Mouse (Mus musculus): Measurements from ENCODE around the gene Tal1. TPM values are rescaled to one million over a fixed set of nuclear protein-coding genes. Genes with fewer than 3 reads are reported as not detected.

Gene Tal1
- polyA plus RNA-seq, 1 experiment from 2014 or later, result 2.2 TPM

DNA sequence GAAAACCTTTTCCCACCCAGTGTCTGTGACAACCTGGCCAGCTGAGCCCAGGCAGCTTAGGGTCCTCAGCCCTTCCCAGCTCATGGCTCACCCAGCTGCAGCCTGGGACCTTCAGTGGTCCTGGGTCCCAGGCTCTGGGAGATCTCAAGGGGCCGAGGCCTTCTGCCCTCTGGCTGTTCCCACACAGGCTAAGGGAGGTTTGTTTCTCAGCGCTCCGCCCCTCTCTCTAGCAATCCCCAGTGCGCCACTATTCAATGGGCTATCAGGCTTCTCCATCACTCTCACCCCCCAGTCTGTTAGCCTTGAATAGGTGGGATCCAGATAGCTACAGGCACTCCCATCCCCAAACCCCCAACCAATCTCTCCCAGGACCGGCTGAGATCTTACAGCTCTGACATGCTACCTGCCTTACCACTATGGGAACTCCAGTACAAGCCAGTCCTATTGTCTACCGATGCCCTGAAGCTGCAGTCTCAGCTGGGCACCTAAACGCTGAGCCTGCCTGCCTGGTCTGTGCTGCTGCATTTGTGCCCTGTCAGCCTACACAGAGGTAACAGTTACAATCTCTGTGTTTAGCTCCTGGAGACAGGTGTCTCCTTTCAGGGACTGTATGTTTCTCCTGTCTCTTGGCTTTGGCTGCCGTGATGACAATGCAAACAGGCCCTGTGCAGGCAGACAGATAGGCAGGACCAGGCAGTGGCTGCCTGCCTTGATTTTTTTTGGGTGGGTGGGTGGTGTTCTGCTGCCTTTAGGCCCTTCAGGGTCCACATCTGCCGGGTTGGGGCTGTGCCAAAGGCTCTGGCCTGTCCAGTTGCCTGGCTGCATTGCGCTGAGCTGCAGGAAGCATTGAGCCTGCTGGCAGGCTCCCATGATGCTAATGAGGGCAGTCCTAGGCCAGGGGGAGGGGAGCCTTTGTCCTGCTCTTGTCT lies 22.9 kb downstream of the Tal1 start:
- Histone ChIP-seq H3K27ac (peak overlapping the region; percentile 81), H3K27me3 (ENCODE audit: poor library complexity, severe bottlenecking) (peaks cover 39% of the 10 kb centered on the region), H3K36me3 (replicated peaks) (no peaks in the 10 kb centered on the region), H3K4me3 (peak overlapping the region; percentile 7; the same call in 1 of the 2 replicates), H3K9me3 (no peaks in the 10 kb centered on the region), H3K4me1 (peaks cover 28% of the 10 kb centered on the region)
- WGBS, result 11% methylated on average over 10 of the region's 10 CpGs
- DNase-seq (ENCODE audit: extremely low spot score, low spot score), result peak; percentile 63

DNA sequence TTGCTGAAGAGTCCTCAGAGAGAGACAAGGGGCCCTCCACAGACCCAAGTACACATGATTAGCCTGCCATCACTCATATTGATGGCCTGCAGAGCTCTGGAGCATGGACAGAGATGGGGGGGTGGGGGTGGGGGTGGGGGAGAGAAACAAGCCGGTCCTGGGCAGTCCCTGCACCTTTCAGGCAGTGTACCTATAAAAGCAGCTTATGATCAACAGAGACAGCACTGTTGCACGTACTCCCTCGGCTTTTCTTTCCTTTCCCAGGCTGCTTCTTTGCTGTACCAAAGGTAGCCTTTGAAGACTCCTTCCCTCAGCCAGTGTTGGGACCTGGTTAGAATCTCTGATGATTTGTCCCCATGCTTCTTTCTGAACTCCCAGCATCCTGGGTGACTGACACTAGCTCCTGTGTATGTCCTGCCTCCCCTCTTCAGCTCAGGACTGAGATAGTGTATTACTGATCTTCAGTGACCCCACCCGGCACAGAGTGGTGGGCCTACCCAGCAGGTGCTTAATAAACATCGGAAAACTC lies 23.7 kb downstream of the Tal1 start:
- peaks cover 45% of the 10 kb centered on the region for H3K27me3 ChIP-seq (ENCODE audit: poor library complexity, severe bottlenecking)
- 17% methylated on average over 5 of the region's 5 CpGs for WGBS
- no peak for DNase-seq (ENCODE audit: extremely low spot score, low spot score)
- no peak overlapping the region for H3K4me3 ChIP-seq
- peaks cover 28% of the 10 kb centered on the region for H3K4me1 ChIP-seq
- H3K27ac ChIP-seq, result peak overlapping the region; percentile 81
- no peaks in the 10 kb centered on the region for H3K36me3 ChIP-seq (replicated peaks)
- no peaks in the 10 kb centered on the region for H3K9me3 ChIP-seq

DNA sequence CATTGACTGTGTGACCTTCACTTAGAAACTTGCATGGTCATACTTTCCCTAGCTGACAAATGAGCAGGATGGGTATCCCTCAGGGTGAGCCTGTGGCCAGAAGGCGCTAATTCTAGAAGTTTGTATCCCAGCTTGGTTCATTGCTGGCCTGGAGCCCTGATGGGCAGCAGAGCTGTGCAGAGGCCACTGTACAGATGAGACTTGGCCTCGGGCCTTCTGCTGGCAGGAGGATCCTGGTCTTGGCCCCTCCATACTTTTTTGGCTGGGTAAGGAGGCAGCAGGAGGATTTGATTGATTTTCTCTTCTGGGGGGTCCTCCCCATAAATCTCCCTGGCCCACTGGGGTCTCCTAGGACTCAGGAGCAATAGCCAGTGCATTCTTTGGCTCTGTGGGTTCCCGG lies 26.8 kb downstream of the Tal1 start:
- Histone ChIP-seq H3K27me3 (ENCODE audit: poor library complexity, severe bottlenecking) (peaks cover 59% of the 10 kb centered on the region), H3K36me3 (replicated peaks) (no peaks in the 10 kb centered on the region), H3K4me3 (no peak overlapping the region), H3K27ac (no peak overlapping the region), H3K4me1 (peaks cover 21% of the 10 kb centered on the region), H3K9me3 (no peaks in the 10 kb centered on the region)
- 93% methylated on average over 3 of the region's 3 CpGs for WGBS
- no peak for DNase-seq (ENCODE audit: extremely low spot score, low spot score)

DNA sequence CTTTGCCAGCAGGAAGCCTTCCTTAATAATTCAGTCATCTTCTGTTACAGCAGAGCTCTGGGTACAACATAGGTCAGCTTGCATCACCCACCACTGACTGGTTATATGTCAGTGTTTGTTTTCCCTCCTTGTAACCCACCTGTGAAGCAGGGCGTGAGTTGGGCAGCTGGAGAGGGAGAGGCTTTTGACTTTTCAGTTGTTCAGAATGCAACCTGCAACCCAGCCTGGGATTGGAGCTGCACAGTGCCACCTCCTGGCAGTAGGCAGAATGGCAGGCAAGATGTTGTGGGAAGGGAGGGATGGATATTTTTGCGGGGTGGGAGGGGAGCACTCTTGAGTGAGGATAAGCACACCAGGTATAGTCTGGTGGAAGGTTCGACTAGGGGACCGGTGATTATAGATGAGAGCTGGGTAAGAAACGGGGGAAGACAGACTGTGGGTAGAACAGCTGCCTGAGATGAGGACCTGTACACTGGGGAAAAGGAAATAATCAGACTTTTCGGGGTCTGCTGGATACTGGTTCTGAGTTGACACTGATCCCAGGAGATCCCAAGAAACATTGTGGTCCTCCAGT lies 29.4 kb downstream of the Tal1 start:
- Histone ChIP-seq H3K9me3 (no peaks in the 10 kb centered on the region), H3K36me3 (replicated peaks) (no peaks in the 10 kb centered on the region), H3K4me3 (no peak overlapping the region), H3K27ac (no peak overlapping the region), H3K27me3 (ENCODE audit: poor library complexity, severe bottlenecking) (peaks cover 74% of the 10 kb centered on the region), H3K4me1 (0 out of 2 replicates have a peak, but pooled peaks cover 9% of the 10 kb centered on the region)
- peak; percentile 62 for DNase-seq (ENCODE audit: extremely low spot score, low spot score)
- WGBS, result 24% methylated on average over 6 of the region's 6 CpGs

DNA sequence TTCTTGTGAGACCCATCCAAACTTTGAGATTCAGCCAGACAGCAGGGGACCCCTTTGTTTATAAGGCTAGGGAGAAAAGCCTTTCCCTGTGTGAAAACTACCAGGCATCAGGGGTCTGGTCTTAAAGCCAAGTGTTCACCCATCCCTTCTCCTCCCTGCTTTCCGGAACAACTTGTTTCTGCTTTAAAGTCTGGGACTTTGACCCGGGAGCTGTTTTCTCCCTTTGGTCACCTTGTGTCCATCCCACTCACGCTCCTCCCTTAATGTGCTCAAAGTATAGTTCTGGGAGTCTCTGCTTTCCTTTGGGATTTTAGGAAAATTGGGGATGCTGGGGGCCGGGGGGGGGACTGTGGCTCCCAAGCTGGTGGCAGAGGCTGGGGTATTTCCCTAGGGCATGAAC lies 30.0 kb downstream of the Tal1 start:
- Histone ChIP-seq H3K27me3 (ENCODE audit: poor library complexity, severe bottlenecking) (peaks cover 77% of the 10 kb centered on the region), H3K27ac (no peak overlapping the region), H3K4me3 (no peak overlapping the region), H3K36me3 (replicated peaks) (no peaks in the 10 kb centered on the region), H3K9me3 (no peaks in the 10 kb centered on the region), H3K4me1 (0 out of 2 replicates have a peak, but pooled peaks cover 9% of the 10 kb centered on the region)
- no peak for DNase-seq (ENCODE audit: extremely low spot score, low spot score)
- 67% methylated on average over 4 of the region's 4 CpGs for WGBS

DNA sequence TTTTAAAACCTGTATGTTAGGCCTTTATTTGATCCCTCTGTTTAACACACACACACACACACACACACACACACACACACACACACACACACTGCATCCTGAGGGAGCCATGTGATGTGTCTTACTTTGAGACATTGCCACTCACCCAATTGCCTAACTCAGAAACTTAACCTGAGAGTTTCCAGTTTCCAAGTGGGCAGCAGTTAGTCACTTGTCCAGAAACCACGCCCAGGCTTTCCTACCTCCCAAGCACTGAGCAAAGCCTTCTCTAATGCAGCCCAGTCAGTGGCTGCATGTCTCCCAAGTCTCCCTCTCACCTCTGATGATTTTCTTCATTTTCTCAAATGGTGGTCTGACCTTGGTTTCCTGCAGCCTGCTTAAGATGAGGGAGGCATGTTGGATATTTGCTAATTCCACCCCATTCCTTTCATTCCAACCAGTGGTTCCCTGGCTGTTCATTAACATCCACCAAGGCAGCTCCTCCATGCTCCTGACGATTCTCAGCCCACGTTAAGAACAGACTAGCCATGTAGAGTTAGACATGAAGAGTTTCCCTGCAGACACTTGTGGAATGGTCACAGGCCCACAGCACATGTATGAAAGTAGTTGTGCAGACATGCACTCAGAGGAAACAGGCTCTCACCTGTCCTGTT lies 30.7 kb downstream of the Tal1 start:
- Histone ChIP-seq H3K27ac (no peak overlapping the region), H3K36me3 (replicated peaks) (no peaks in the 10 kb centered on the region), H3K4me3 (no peak overlapping the region), H3K9me3 (no peaks in the 10 kb centered on the region), H3K4me1 (0 out of 2 replicates have a peak, but pooled peaks cover 9% of the 10 kb centered on the region), H3K27me3 (ENCODE audit: poor library complexity, severe bottlenecking) (peaks cover 73% of the 10 kb centered on the region)
- 67% methylated on average over 3 of the region's 3 CpGs for whole genome bisulfite sequencing
- DNase-seq (ENCODE audit: extremely low spot score, low spot score), result no peak

DNA sequence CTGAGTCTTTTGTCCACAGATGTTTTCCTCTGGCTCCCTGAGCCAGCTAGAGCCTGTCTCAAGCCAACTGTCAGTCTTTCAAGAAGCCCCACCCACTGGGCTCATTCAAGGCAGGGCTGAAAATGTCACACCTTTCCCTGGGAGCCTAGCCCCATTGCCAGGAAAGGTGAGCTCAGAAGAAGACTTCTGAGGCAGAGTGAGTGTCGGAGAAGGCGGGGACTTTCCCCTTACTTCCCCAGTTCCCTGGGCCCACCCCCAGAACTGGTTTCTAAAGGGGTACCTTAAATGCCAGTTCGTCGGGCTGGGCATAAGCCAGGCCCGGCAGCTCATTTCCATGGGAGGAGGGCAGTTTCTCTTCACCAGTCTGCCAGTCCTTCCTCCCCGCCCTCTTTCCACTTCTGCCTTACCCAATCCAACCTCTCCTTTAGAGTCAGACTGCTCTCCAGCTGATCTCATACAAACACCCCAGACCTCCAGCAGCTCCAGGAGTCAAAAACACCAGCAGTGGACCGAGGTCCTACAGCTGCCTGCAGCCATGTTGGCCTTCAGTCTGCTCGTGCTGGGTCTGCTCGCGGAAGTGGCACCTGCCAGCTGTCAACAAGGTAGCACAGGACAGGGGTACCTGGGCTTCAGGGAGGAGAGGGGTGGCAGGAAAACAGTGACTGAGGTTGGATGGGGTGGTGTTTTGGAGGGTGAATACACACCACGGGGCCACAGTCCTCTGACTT lies 32.5 kb downstream of the Tal1 start, which contains the start of gene Pdzk1ip1:
TSS of gene Pdzk1ip1 (plus strand) at position 98 of the 728 bp plus-strand sequence.
- Histone ChIP-seq H3K9me3 (no peaks in the 10 kb centered on the region), H3K4me1 (0 out of 2 replicates have a peak, but pooled peaks cover 9% of the 10 kb centered on the region), H3K36me3 (replicated peaks) (no peaks in the 10 kb centered on the region), H3K27me3 (ENCODE audit: poor library complexity, severe bottlenecking) (peaks cover 74% of the 10 kb centered on the region), H3K27ac (peak within 1 kb of the TSS; percentile 54), H3K4me3 (no peak within 1 kb of the TSS)
- WGBS, result 35% methylated on average over 11 of the region's 11 CpGs
- no peak for DNase-seq (ENCODE audit: extremely low spot score, low spot score)

DNA sequence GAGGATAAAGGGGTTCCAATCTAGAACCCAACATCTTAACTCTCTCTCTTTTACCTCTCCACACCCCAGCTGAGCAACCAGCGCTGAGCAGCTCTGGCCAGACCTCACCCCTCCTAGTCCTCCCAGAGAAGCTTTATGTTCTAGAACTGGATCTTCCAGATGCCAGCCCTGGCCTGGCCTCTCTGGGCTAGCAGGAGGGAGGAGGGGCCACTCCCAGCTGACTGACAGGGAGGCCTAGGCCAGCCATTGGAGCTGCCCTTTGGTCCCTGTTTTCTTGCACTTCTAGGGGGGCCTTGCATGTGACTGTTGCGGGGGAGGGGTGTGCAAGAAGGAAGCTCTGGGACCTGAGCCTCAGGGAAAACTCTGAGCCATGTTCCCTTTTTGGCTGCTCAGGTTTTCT lies 34.4 kb downstream of the Tal1 start:
- WGBS, result 78% methylated on average over 2 of the region's 2 CpGs
- Histone ChIP-seq H3K27me3 (ENCODE audit: poor library complexity, severe bottlenecking) (peaks cover 84% of the 10 kb centered on the region), H3K9me3 (no peaks in the 10 kb centered on the region), H3K4me3 (peak overlapping the region; percentile 1; the same call in 1 of the 2 replicates), H3K27ac (no peak overlapping the region; the same call in 1 of the 2 replicates), H3K4me1 (peaks cover 13% of the 10 kb centered on the region), H3K36me3 (replicated peaks) (no peaks in the 10 kb centered on the region)
- DNase-seq (ENCODE audit: extremely low spot score, low spot score), result no peak

DNA sequence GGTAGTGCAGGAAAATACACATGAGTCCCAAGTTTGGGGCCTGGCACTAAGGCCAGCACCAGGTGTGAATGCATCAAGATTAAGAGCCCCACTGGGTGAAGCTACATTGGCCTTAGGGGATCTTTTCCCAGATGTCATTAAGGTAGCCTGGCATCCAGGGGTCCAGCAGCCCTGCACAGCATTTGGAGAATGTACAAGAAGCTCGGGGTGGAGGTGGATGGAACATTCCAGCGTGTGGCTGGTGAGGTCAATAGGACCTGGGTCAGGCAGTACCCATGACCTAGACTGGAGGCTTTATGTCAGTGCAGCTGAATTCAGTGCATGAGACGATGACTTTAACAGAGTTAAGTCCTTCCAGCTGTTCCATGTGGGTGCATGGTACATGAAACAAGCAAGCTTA lies 35.6 kb downstream of the Tal1 start:
- Histone ChIP-seq H3K9me3 (no peaks in the 10 kb centered on the region), H3K27me3 (ENCODE audit: poor library complexity, severe bottlenecking) (peaks cover 89% of the 10 kb centered on the region), H3K36me3 (replicated peaks) (no peaks in the 10 kb centered on the region), H3K27ac (no peak overlapping the region), H3K4me1 (peaks cover 25% of the 10 kb centered on the region), H3K4me3 (no peak overlapping the region)
- DNase-seq (ENCODE audit: extremely low spot score, low spot score), result no peak
- 86% methylated on average over 3 of the region's 3 CpGs for WGBS

DNA sequence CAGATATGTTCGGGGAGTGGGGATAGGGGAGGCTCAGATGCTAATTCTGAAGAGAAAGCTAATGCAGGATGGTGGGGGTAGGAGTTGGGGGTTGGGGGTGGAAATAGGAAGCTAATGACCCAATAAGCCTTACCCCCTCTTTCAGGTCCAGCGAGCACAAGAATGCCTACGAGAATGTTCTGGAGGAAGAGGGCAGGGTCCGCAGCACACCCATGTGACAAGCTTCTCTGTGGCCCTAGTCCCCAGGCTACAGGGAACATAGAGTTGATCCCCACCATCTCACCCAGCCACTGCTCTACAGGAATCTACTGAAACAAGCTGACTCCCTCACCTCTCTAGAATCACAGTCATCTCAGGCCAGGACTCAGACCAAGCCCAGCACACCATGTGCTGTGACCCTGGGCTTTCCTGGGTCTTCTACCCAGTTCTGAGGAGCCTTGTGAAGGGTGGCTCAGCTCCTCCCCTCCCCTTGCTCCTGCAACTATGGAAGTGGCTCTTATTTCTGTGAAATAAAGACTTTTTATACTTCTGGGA lies 37.2 kb downstream of the Tal1 start:
- H3K27me3 ChIP-seq (ENCODE audit: poor library complexity, severe bottlenecking), result peaks cover 86% of the 10 kb centered on the region
- no peak for DNase-seq (ENCODE audit: extremely low spot score, low spot score)
- H3K36me3 ChIP-seq (replicated peaks), result no peaks in the 10 kb centered on the region
- no peak overlapping the region for H3K4me3 ChIP-seq
- peaks cover 26% of the 10 kb centered on the region for H3K4me1 ChIP-seq
- H3K27ac ChIP-seq, result no peak overlapping the region
- 91% methylated on average over 4 of the region's 4 CpGs for WGBS
- no peaks in the 10 kb centered on the region for H3K9me3 ChIP-seq

DNA sequence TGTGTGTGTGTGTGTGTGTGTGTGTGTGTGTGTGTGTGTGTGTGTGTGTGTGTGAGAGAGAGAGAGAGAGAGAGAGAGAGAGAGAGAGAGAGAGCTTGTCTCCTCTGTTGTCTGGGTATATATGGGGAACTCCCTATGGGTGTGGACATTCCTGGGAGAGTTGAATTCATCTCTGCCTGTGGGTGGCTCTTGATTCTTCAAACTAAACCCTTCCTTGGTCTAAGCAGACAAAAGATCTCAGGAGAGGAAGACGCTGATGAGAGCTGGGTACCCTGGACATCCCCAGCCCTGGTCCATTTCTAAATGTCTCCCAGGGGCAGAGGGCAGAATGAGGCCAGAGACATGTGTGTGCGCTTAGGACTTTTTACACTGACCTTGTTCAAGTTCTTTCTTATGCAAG lies 37.8 kb downstream of the Tal1 start:
- Histone ChIP-seq H3K4me1 (peaks cover 20% of the 10 kb centered on the region), H3K27ac (no peak overlapping the region), H3K27me3 (ENCODE audit: poor library complexity, severe bottlenecking) (peaks cover 83% of the 10 kb centered on the region), H3K4me3 (no peak overlapping the region), H3K36me3 (replicated peaks) (no peaks in the 10 kb centered on the region), H3K9me3 (no peaks in the 10 kb centered on the region)
- 78% methylated on average over 2 of the region's 2 CpGs for WGBS
- DNase-seq (ENCODE audit: extremely low spot score, low spot score), result no peak
